Mouse (Mus musculus) myocyte (in vitro differentiated cells): Measurements from ENCODE around the gene Gsg1l.

Experiments
- CEBPB ChIP-seq: IDR thresholded peaks from 2 replicates; pipeline ENCODE4 v1.6.1; 2011; ENCODE audit warnings: mild to moderate bottlenecking, moderate library complexity; ENCODE audit not compliant: poor library complexity, insufficient read depth, severe bottlenecking
- E2F4 ChIP-seq: IDR thresholded peaks from one replicate; pipeline ENCODE4 v1.6.1; 2011; ENCODE audit warnings: mild to moderate bottlenecking, control low read depth, moderate library complexity; ENCODE audit not compliant: insufficient read depth
- MAX ChIP-seq: IDR thresholded peaks from one replicate; pipeline ENCODE4 v1.6.1; 2011; ENCODE audit warnings: low read depth, mild to moderate bottlenecking, control low read depth
- MYOD1 ChIP-seq, 3 experiments: IDR thresholded peaks; one replicate each; pipeline ENCODE4 v1.6.1; 2011; ENCODE audit warnings: control low read depth in 2 of 3, low read depth in 2 of 3, mild to moderate bottlenecking in 2 of 3, moderate library complexity in 1 of 3; ENCODE audit not compliant: insufficient read length in 2 of 3, control insufficient read depth in 1 of 3
- POLR2A ChIP-seq: IDR thresholded peaks from one replicate; pipeline ENCODE4 v1.6.1; 2011; ENCODE audit warnings: low read depth, mild to moderate bottlenecking, control low read depth, moderate library complexity; ENCODE audit not compliant: insufficient read length
- POLR2AphosphoS2 ChIP-seq: IDR thresholded peaks from one replicate; pipeline ENCODE4 v1.6.1; 2011; ENCODE audit warnings: low read depth, control low read depth; ENCODE audit not compliant: insufficient read length
- TCF12 ChIP-seq: IDR thresholded peaks from one replicate; pipeline ENCODE4 v1.6.1; 2011; ENCODE audit warnings: mild to moderate bottlenecking, control low read depth; ENCODE audit not compliant: poor library complexity, insufficient read depth, severe bottlenecking
- USF1 ChIP-seq: IDR thresholded peaks from one replicate; pipeline ENCODE4 v1.6.1; 2011; ENCODE audit warnings: low read depth, mild to moderate bottlenecking, control low read depth, moderate library complexity

DNA sequence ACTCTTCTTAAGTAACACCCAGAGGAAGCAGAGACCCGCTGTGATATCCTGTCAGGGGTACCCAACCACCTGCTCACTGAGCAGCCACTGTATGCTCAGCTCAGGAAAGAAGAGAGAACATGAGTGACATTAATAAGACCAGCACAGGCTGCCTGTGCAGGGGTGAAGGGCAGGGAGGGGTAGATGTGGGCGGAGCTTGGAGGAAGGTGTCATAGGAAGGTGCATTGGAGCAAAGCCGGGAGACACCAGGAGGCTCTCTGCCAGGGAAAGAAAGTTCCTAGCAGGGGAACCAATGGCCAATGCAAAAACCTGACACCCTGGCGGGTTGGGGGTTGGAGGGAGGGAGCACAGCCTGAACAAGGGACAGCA is 1.8 kb upstream of the Gsg1l start:
- no peak for TF ChIP-seq CEBPB
- no peak for TF ChIP-seq MAX
- TF ChIP-seq USF1, result no peak
- no peak for TF ChIP-seq POLR2AphosphoS2
- no peak for TF ChIP-seq E2F4
- no peak for TF ChIP-seq POLR2A
- TF ChIP-seq MYOD1 (IDR thresholded peaks at IDR 0.05; ENCODE audit: control insufficient read depth in 1 of 3, insufficient read length in 2 of 3, low read depth in 2 of 3), result no peak
- no peak for TF ChIP-seq TCF12
